Mouse (Mus musculus) erythroblast, embryonic 14.5 days (primary cell): ENCODE data around the gene Ldlr.

Experiments
- GATA1 ChIP-seq: IDR thresholded peaks from 2 replicates; pipeline ENCODE4 v1.6.1; 2012; ENCODE audit warnings: low read length, inconsistent platforms, mixed read lengths
- TAL1 ChIP-seq: IDR thresholded peaks from 3 replicates; pipeline ENCODE4 v1.6.1; 2012; ENCODE audit warnings: low read length, inconsistent platforms, mixed read lengths

- TF ChIP-seq TAL1 = no peak
- no peak for TF ChIP-seq GATA1
Measured at GRCm38 (mm10) chr9:21706085-21706484, 17.2 kb upstream of the Ldlr start.
